Mouse (Mus musculus) effector memory CD4-positive, alpha-beta T cell, adult 5 months (primary cell): ENCODE results near the gene Tssk1. TPM values are rescaled to one million over a fixed set of nuclear protein-coding genes. Genes with fewer than 3 reads are reported as not detected.

ENCODE experiments used
- polyA plus RNA-seq: library from polyadenylated mRNA; unstranded; fragments of 100-300 nt; shearing (Covaris generic); gene quantifications from one replicate; pipeline ENCODE4 v1.2.1, GENCODE M21; 2017

The Tssk1 gene
- not detected for polyA plus RNA-seq

DNA sequence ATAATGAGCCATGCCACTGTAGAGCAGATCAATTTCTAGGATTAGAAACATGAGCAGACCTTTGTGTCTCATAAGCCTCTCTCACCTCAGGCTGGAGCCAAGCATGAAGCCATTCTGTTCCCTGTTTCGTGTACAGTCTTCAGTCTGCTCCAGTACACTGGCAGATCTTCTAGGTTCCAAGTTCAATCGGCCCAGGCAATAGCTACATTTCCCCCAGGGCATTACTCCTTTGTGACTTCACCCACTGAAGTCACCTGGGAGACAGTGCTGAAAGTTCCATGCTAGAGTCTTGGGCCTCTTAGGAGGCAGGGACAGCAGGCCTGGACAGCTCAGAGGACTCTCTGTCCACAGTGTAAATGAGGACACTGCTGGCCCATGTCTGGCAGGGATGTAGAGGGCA is at the start of gene Tssk1:
Gene Tssk1 (plus strand): TSS at position 301 of the 400 bp plus-strand sequence.

DNA sequence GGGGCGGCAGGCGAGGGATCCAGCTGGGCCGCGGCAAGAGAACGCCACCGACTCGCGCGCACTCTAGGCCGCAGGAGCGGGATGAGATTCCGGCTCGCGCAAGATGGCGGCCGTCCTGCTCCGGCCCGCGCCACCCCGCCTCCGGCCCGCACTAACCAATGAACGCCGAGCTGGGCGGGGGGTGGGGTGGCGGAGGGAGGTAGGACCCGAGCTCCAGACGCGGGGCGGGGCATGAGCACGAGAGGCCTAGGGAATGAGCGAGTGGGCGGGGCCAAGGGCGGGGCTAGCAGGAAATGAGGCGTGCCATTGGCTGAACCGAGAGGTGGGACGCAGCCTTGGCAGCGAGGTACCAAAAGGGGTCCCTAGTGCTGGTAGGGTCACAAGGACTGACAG is 2.5 kb upstream of the Tssk1 start, which contains the start of gene Gm20518:
Gene Gm20518 (minus strand): TSS at position 105 of the 393 bp plus-strand sequence.

GRCm38 (mm10) chr16:17898462-17898861 is 4.4 kb downstream of the Tssk1 start, which contains the start of the genes Dgcr2 and Tssk2:
Dgcr2 (minus strand) TSS chr16:17898562.
Tssk2 (plus strand) TSS chr16:17898637.

GRCm38 (mm10) chr16:17911052-17911595 is 17.1 kb downstream of the Tssk1 start, which contains the start of gene Ess2:
Ess2 (minus strand) TSS chr16:17911348.

DNA sequence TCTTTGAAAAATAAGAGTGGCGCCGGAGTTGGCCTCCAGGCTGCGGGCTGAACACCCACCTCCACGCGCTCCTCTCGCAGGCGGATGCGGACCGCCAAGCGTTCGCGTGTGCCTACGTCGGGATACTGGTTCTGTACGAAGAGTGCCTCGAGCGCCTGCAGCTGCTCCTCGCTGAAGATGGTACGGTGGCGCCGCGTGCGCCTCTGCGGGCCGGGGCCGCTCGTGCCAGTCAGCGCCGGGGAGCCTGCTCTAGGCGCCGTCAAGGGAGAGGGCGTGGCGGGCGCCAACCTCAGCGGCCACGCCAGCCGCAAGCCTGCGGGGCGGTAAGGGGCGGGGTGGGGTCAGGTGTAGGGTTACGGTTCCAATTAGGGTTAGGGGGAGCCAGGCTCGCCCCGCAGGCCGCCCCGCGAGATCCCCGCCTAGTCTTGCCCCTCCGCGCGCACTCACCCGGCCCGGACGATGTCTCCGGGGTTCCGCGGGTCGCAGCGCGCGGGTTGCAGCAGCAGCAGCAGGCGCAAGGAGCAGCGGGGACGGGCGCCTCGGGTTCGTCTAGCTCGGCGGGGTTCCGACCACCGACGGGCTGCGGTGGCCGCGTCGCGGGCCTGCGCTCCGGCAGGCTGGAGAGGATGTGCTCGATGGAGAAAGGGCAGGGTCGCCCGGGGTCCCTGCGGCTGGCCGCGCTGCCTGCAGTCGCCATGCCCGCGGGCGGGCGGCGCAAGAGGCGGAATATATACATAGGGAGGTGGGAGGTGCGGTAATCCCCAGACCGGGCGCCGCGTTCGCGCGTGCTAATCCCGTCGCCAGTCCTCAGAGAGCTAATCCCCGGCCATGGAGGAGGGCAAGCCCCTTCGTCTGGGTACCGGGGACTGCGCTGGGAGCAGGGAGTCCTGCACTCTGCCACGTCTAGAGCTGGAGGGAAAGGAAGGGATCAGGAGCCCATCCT is 20.6 kb downstream of the Tssk1 start, which contains the start of gene Gsc2:
Gene Gsc2 (minus strand): TSS at position 753 of the 943 bp plus-strand sequence.

GRCm38 (mm10) chr16:17928087-17928580 is 34.1 kb downstream of the Tssk1 start, which contains the start of gene Slc25a1:
Slc25a1 (minus strand) TSS chr16:17928219.

Other genes with a start within 250 kb of the Tssk1 start
- gene Ccdc74a, start 247.8 kb upstream of the Tssk1 start, polyA plus RNA-seq, result not detected
- 123 TPM for gene Med15, start 161.3 kb upstream of the Tssk1 start, polyA plus RNA-seq
- gene Klhl22, start 134.6 kb upstream of the Tssk1 start, polyA plus RNA-seq, result 7.6 TPM
- not detected for gene Scarf2, start 96.9 kb upstream of the Tssk1 start, polyA plus RNA-seq
- not detected for gene B830017H08Rik, start 61.1 kb upstream of the Tssk1 start, polyA plus RNA-seq
- gene Car15, start 55.9 kb upstream of the Tssk1 start, polyA plus RNA-seq, result 1.2 TPM
- gene Gm20518, start 2.6 kb upstream of the Tssk1 start, polyA plus RNA-seq, result not detected
- gene Dgcr2, start 4.3 kb downstream of the Tssk1 start, polyA plus RNA-seq, result 55.2 TPM
- gene Tssk2, start 4.4 kb downstream of the Tssk1 start, polyA plus RNA-seq, result not detected
- 59.2 TPM for gene Ess2, start 17.1 kb downstream of the Tssk1 start, polyA plus RNA-seq
- not detected for gene Gsc2, start 20.8 kb downstream of the Tssk1 start, polyA plus RNA-seq
- gene Slc25a1, start 34.0 kb downstream of the Tssk1 start, polyA plus RNA-seq, result 36.1 TPM
- gene Vpreb2, start 86.2 kb downstream of the Tssk1 start, polyA plus RNA-seq, result not detected
- gene Dgcr6, start 158.6 kb downstream of the Tssk1 start, polyA plus RNA-seq, result 8.4 TPM
- gene Prodh, start 196.0 kb downstream of the Tssk1 start, polyA plus RNA-seq, result 0.40 TPM
- not detected for gene Rtn4r, start 233.4 kb downstream of the Tssk1 start, polyA plus RNA-seq